Comparison of ENCODE assay signal across 9 mouse cellular contexts in genomic region chr6:122670201-122670551, GRCm38 (mm10). TPM values are rescaled to one million over a fixed set of nuclear protein-coding genes. Genes with fewer than 3 reads are reported as not detected.
DNase-seq lines count a peak whose midpoint lies in the region; ATAC-seq and TF ChIP-seq lines count a peak whose summit lies in the region.
"Had no signal": no experiment of that assay in that cellular context is flagged by ENCODE, and none has a peak within 500 bp of the region (broad histone marks: within the 10 kb centered on the region; RNA-seq: fewer than 3 reads in every experiment).

No protein-coding gene starts in this region.

- peak overlapping the region; percentile 79 for H3K27ac ChIP-seq in left cerebral cortex, adult 2 months
- H3K27ac ChIP-seq in hindbrain, postnatal 0 days, result peak overlapping the region; percentile 65
- no peak overlapping the region for H3K27ac ChIP-seq in neural tube, embryonic 14.5 days (ENCODE audit: low read depth, low read length)

- DNase-seq in left cerebral cortex, adult 2 months (ENCODE audit: extremely low spot score in 1 of 2, low spot score in 2 of 2), result no peak
- no peak for DNase-seq in left cerebral cortex, adult 11 months (ENCODE audit: low spot score)
- DNase-seq in cerebellum, postnatal 36 days, result peak; percentile 18 to 36
- DNase-seq in hindbrain, postnatal 0 days (ENCODE audit: low spot score), result peak; percentile 23
- DNase-seq in spleen, postnatal 4 days (ENCODE audit: low spot score in 2 of 2), result no peak
- no peak for DNase-seq in spleen, adult 18-20 months

- no peaks in the 10 kb centered on the region for H3K9me3 ChIP-seq in hindbrain, postnatal 0 days (ENCODE audit: low read length)
- no peaks in the 10 kb centered on the region for H3K9me3 ChIP-seq in neural tube, embryonic 14.5 days (ENCODE audit: control insufficient read depth, low read length)

- H3K27me3 ChIP-seq in hindbrain, postnatal 0 days (ENCODE audit: insufficient read depth, low read length), result no peaks in the 10 kb centered on the region
- no peaks in the 10 kb centered on the region for H3K27me3 ChIP-seq in neural tube, embryonic 14.5 days (ENCODE audit: control insufficient read depth, insufficient read depth, low read length)

- no peak for TF ChIP-seq CTCF in left cerebral cortex, adult 2 months (IDR thresholded peaks at IDR 0.05)
- no peak for TF ChIP-seq CTCF in hindbrain, postnatal 0 days (IDR thresholded peaks at IDR 0.05; ENCODE audit: low read depth)

- intact Hi-C loops in left cerebral cortex, adult 2 months (cut with DNase I), result no loop called here

- H3K9ac ChIP-seq in hindbrain, postnatal 0 days (replicated peaks; ENCODE audit: low read length), result peak overlapping the region; percentile 44
- H3K9ac ChIP-seq in neural tube, embryonic 14.5 days (replicated peaks; ENCODE audit: low read depth, low read length), result peak overlapping the region; percentile 28

- peak overlapping the region; percentile 50 for H3K4me3 ChIP-seq in left cerebral cortex, adult 2 months
- peak overlapping the region; percentile 42; the same call in 1 of the 2 replicates for H3K4me3 ChIP-seq in hindbrain, postnatal 0 days (ENCODE audit: low read length)
- H3K4me3 ChIP-seq in neural tube, embryonic 14.5 days (ENCODE audit: low read depth, low read length), result peak overlapping the region; percentile 36

- H3K4me1 ChIP-seq in hindbrain, postnatal 0 days (ENCODE audit: insufficient read depth, low read length), result no peaks in the 10 kb centered on the region; the same call in 1 of the 2 replicates
- no peaks in the 10 kb centered on the region for H3K4me1 ChIP-seq in neural tube, embryonic 14.5 days (ENCODE audit: control insufficient read depth, insufficient read depth, low read length)

- WGBS in hindbrain, postnatal 0 days, result 17% methylated on average over 10 of the region's 10 CpGs
- 26% methylated on average over 10 of the region's 10 CpGs for WGBS in neural tube, embryonic 14.5 days

- H3K36me3 ChIP-seq in hindbrain, postnatal 0 days (ENCODE audit: insufficient read depth, low read length), result no peaks in the 10 kb centered on the region
- no peaks in the 10 kb centered on the region for H3K36me3 ChIP-seq in neural tube, embryonic 14.5 days (ENCODE audit: control insufficient read depth, insufficient read depth, low read length)

- peak overlapping the region; percentile 61 for H3K4me2 ChIP-seq in hindbrain, postnatal 0 days (ENCODE audit: low read depth, low read length)
- H3K4me2 ChIP-seq in neural tube, embryonic 14.5 days (ENCODE audit: low read depth, low read length), result peak overlapping the region; percentile 55

- ATAC-seq in hindbrain, postnatal 0 days, result peak; percentile 41
- ATAC-seq in neural tube, embryonic 14.5 days (ENCODE audit: low read depth), result peak; percentile 18; the same call in 1 of the 2 replicates
- ATAC-seq in megakaryocyte progenitor cell, adult 5-6 weeks (replicated peaks; ENCODE audit: poor library complexity), result no peak

RNA-seq across cellular contexts. Expression of gene Nanog, which starts 37.1 kb away (rescaled TPM):
- total RNA-seq in left cerebral cortex, adult 2 months (2021), result not detected
- not detected in 2 replicates for total RNA-seq in hindbrain, postnatal 0 days (2014; rRNA removed)
- 0.15 and 0.16 TPM in 2 replicates for polyA plus RNA-seq in hindbrain, postnatal 0 days (2015; fragmentation: Nextera tagmentation; extraction: Ambion mirVana)
- 0.29 and 0.30 TPM in 2 replicates for polyA plus RNA-seq in neural tube, embryonic 14.5 days (2014; fragmentation: Nextera tagmentation; extraction: Ambion mirVana)
- not detected in 2 replicates for total RNA-seq in megakaryocyte progenitor cell, adult 5-6 weeks (2015)
- not detected in 2 replicates for total RNA-seq in megakaryocyte progenitor cell, adult 5-6 weeks (2017)
- polyA plus RNA-seq: large intestine, adult 2 months had no signal

RNA-seq across cellular contexts. Expression of gene Dppa3, which starts 44.0 kb away (rescaled TPM):
- not detected for total RNA-seq in left cerebral cortex, adult 2 months (2021)
- not detected in 2 replicates for total RNA-seq in hindbrain, postnatal 0 days (2014; rRNA removed)
- not detected in 2 replicates for polyA plus RNA-seq in hindbrain, postnatal 0 days (2015; fragmentation: Nextera tagmentation; extraction: Ambion mirVana)
- polyA plus RNA-seq in neural tube, embryonic 14.5 days (2014; fragmentation: Nextera tagmentation; extraction: Ambion mirVana), result not detected in 2 replicates
- total RNA-seq in megakaryocyte progenitor cell, adult 5-6 weeks (2015), result not detected in 2 replicates
- not detected in 2 replicates for total RNA-seq in megakaryocyte progenitor cell, adult 5-6 weeks (2017)
- polyA plus RNA-seq: large intestine, adult 2 months had no signal

Comparison
In these comparisons a context has a peak if more than half of its experiments do, and no peak if none do; other contexts are left out.
1. DNase-seq: peak in cerebellum, postnatal 36 days (2 of 2) and hindbrain, postnatal 0 days (single experiment); none in left cerebral cortex, adult 2 months (0 of 2), left cerebral cortex, adult 11 months (single experiment), spleen, postnatal 4 days (0 of 2) and spleen, adult 18-20 months (0 of 2).
2. Peak in every context shown above with its lines, with median percentiles within 50 percentile points of each other: H3K4me3 ChIP-seq.